8 mouse cellular contexts compared by ENCODE assay signal in the genomic region with DNA sequence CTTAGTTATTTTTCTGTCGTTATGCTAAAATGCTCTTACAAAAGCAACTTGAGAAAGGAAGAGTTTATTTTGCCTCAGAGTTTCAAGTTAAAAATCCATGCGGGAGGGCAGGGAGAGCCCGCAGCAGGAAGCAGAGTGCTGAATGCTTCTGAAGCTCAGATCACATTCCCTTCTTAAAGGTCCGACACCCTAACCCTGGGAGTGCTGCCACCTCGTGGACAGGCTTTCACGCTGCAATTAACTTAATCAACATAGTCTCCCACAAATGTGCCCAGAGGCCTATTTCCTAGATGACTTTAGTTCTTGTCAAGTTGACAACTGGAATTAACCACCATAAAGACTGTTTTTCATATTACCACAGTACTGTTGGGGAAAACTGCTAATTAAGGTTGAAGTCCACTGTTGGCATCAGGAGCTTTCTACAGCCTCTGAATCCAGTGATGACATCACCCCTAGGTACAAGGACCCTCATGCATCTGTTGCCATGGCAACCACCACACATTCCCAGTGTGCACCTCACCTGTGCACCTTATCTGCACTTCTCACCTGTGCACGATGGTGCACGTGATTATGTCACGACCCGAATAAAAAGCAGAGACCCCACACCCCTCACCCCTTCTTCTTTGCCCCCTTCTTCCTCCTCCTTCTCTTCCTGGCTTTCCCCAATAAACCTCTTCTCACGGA. TPM values are rescaled to one million over a fixed set of nuclear protein-coding genes. Genes with fewer than 3 reads are reported as not detected.
A peak's percentile ranks its signal among the peaks of the same experiment; 100 is the strongest.
DNase-seq lines count a peak whose midpoint lies in the region; ATAC-seq and TF ChIP-seq lines count a peak whose summit lies in the region.

No protein-coding gene starts in this region.

- no peak for TF ChIP-seq POLR2A in testis, adult 2 months (IDR thresholded peaks at IDR 0.05; ENCODE audit: control insufficient read depth, low read depth, low read length)

- no peak for ATAC-seq in intestine, postnatal 0 days
- no peak for ATAC-seq in intestine, embryonic 16.5 days
- peak; percentile 85 for ATAC-seq in megakaryocyte-erythroid progenitor cell, adult 5-6 weeks (replicated peaks; ENCODE audit: low FRiP score, low TSS enrichment, poor library complexity, severe bottlenecking)

- H3K4me1 ChIP-seq in intestine, postnatal 0 days (replicated peaks; ENCODE audit: control insufficient read depth, insufficient read depth, low read length): no peaks in the 10 kb centered on the region
- 0 out of 2 replicates have a peak, but pooled peaks cover 2% of the 10 kb centered on the region for H3K4me1 ChIP-seq in intestine, embryonic 16.5 days (ENCODE audit: control insufficient read depth, insufficient read depth, low read length)
- peaks cover under 1% of the 10 kb centered on the region for H3K4me1 ChIP-seq in testis, adult 2 months (ENCODE audit: control insufficient read depth, insufficient read depth, low read length)

- no peak overlapping the region for H3K9ac ChIP-seq in intestine, postnatal 0 days (ENCODE audit: low read depth, low read length)
- H3K9ac ChIP-seq in intestine, embryonic 16.5 days (ENCODE audit: low read depth, low read length): no peak overlapping the region

- peak; percentile 83 for DNase-seq in ES-CJ7 (ENCODE audit: low read depth, low spot score)
- DNase-seq in cerebellum, adult 18-20 months: peak; percentile 51 to 65
- DNase-seq in frontal cortex, postnatal 36 days (ENCODE audit: low spot score in 2 of 2): peak; percentile 37 to 38
- peak in 1 of 2 experiments; percentile 68 for DNase-seq in layer of hippocampus, adult 2 months (ENCODE audit: low spot score in 2 of 2)

- no peak overlapping the region for H3K4me2 ChIP-seq in intestine, postnatal 0 days (replicated peaks; ENCODE audit: low read depth)
- H3K4me2 ChIP-seq in intestine, embryonic 16.5 days (ENCODE audit: low read depth, low read length): no peak overlapping the region

- no peak overlapping the region for H3K27ac ChIP-seq in intestine, postnatal 0 days (ENCODE audit: low read depth, low read length)
- H3K27ac ChIP-seq in intestine, embryonic 16.5 days (ENCODE audit: low read length): no peak overlapping the region
- H3K27ac ChIP-seq in layer of hippocampus, adult 2 months: no peak overlapping the region
- H3K27ac ChIP-seq in testis, adult 2 months (ENCODE audit: control insufficient read depth, insufficient read depth, low read depth, low read length): no peak overlapping the region

- no peaks in the 10 kb centered on the region for H3K36me3 ChIP-seq in intestine, postnatal 0 days (ENCODE audit: control insufficient read depth, insufficient read depth)
- no peaks in the 10 kb centered on the region for H3K36me3 ChIP-seq in intestine, embryonic 16.5 days (ENCODE audit: control insufficient read depth, insufficient read depth, low read length)
- H3K36me3 ChIP-seq in testis, adult 2 months (ENCODE audit: control insufficient read depth, insufficient read depth, low read length): no peaks in the 10 kb centered on the region

- peaks cover 5% of the 10 kb centered on the region; the same call in 1 of the 2 replicates for H3K27me3 ChIP-seq in intestine, postnatal 0 days (replicated peaks; ENCODE audit: control insufficient read depth, insufficient read depth, low read length)
- H3K27me3 ChIP-seq in intestine, embryonic 16.5 days (replicated peaks; ENCODE audit: control insufficient read depth, insufficient read depth, low read length): peaks cover 5% of the 10 kb centered on the region; the same call in 1 of the 2 replicates
- no peaks in the 10 kb centered on the region for H3K27me3 ChIP-seq in testis, adult 2 months (ENCODE audit: control insufficient read depth, insufficient read depth, low read length)

- peak; percentile 81 for TF ChIP-seq CTCF in intestine, postnatal 0 days (IDR thresholded peaks at IDR 0.05; ENCODE audit: low read depth)
- peak; percentile 89 for TF ChIP-seq CTCF in layer of hippocampus, adult 2 months (conservative IDR thresholded peaks at IDR 0.05)
- peak; percentile 49; the same call in 1 of the 2 replicates for TF ChIP-seq CTCF in testis, adult 2 months (IDR thresholded peaks at IDR 0.05; ENCODE audit: control insufficient read depth, insufficient read depth, insufficient replicate concordance, low read depth, low read length)

- 30% methylated on average over 11 of the region's 11 CpGs for WGBS in intestine, postnatal 0 days
- WGBS in intestine, embryonic 16.5 days: 35% methylated on average over 11 of the region's 11 CpGs

- no peaks in the 10 kb centered on the region for H3K9me3 ChIP-seq in intestine, postnatal 0 days (ENCODE audit: control insufficient read depth)
- H3K9me3 ChIP-seq in intestine, embryonic 16.5 days (ENCODE audit: control insufficient read depth, low read length): no peaks in the 10 kb centered on the region

- H3K4me3 ChIP-seq in intestine, postnatal 0 days (ENCODE audit: low read depth, low read length): no peak overlapping the region
- no peak overlapping the region for H3K4me3 ChIP-seq in intestine, embryonic 16.5 days (ENCODE audit: low read length)
- H3K4me3 ChIP-seq in layer of hippocampus, adult 2 months: no peak overlapping the region
- H3K4me3 ChIP-seq in testis, adult 2 months (ENCODE audit: control insufficient read depth, low read depth, low read length): no peak overlapping the region

RNA-seq across cellular contexts. Expression of gene Tomm7, which starts 17.5 kb away (rescaled TPM):
- polyA plus RNA-seq in intestine, postnatal 0 days (2015; fragmentation: Nextera tagmentation; extraction: Ambion mirVana): 111 and 118 TPM in 2 replicates
- 119 and 123 TPM in 2 replicates for polyA plus RNA-seq in intestine, embryonic 16.5 days (2015; fragmentation: Nextera tagmentation; extraction: Ambion mirVana)
- total RNA-seq in layer of hippocampus, adult 2 months (2021): 10 to 100 TPM; 73.7 to 80.6 TPM
- 98.3 and 122 TPM in 2 replicates for total RNA-seq in megakaryocyte-erythroid progenitor cell, adult 5-6 weeks (2014; fragmentation: Nextera tagmentation)
- total RNA-seq in megakaryocyte-erythroid progenitor cell, adult 5-6 weeks (2017): 241 and 274 TPM in 2 replicates
- polyA plus RNA-seq in testis, adult 2 months (2012; rRNA removed): 107 and 115 TPM in 2 replicates

RNA-seq across cellular contexts. Expression of gene Rint1, which starts 39.0 kb away (rescaled TPM):
- polyA plus RNA-seq in intestine, postnatal 0 days (2015; fragmentation: Nextera tagmentation; extraction: Ambion mirVana): 12.4 and 14.7 TPM in 2 replicates
- polyA plus RNA-seq in intestine, embryonic 16.5 days (2015; fragmentation: Nextera tagmentation; extraction: Ambion mirVana): 28.0 and 30.5 TPM in 2 replicates
- total RNA-seq in layer of hippocampus, adult 2 months (2021): 10 to 100 TPM; 21.0 to 22.9 TPM
- 60.8 and 62.7 TPM in 2 replicates for total RNA-seq in megakaryocyte-erythroid progenitor cell, adult 5-6 weeks (2014; fragmentation: Nextera tagmentation)
- 33.6 and 37.5 TPM in 2 replicates for total RNA-seq in megakaryocyte-erythroid progenitor cell, adult 5-6 weeks (2017)
- 5.8 and 6.9 TPM in 2 replicates for polyA plus RNA-seq in testis, adult 2 months (2012; rRNA removed)

RNA-seq across cellular contexts. Expression of gene Pus7, which starts 43.0 kb away (rescaled TPM):
- polyA plus RNA-seq in intestine, postnatal 0 days (2015; fragmentation: Nextera tagmentation; extraction: Ambion mirVana): 5.8 and 6.1 TPM in 2 replicates
- 26.7 and 29.6 TPM in 2 replicates for polyA plus RNA-seq in intestine, embryonic 16.5 days (2015; fragmentation: Nextera tagmentation; extraction: Ambion mirVana)
- total RNA-seq in layer of hippocampus, adult 2 months (2021): 10 to 100 TPM; 14.6 to 17.7 TPM
- total RNA-seq in megakaryocyte-erythroid progenitor cell, adult 5-6 weeks (2014; fragmentation: Nextera tagmentation): 64.0 and 64.3 TPM in 2 replicates
- 84.8 and 88.0 TPM in 2 replicates for total RNA-seq in megakaryocyte-erythroid progenitor cell, adult 5-6 weeks (2017)
- polyA plus RNA-seq in testis, adult 2 months (2012; rRNA removed): 4.4 and 5.2 TPM in 2 replicates
